Comparison of ENCODE assay signal across 7 mouse cellular contexts in genomic region chr7:30231328-30231668, GRCm38 (mm10). TPM values are rescaled to one million over a fixed set of nuclear protein-coding genes. Genes with fewer than 3 reads are reported as not detected.
DNase-seq lines count a peak whose midpoint lies in the region; ATAC-seq and TF ChIP-seq lines count a peak whose summit lies in the region.

No protein-coding gene starts in this region.

- H3K4me1 ChIP-seq in lung, postnatal 0 days (ENCODE audit: insufficient read depth, low read depth, low read length), result peaks cover 5% of the 10 kb centered on the region; the same call in 1 of the 2 replicates
- H3K4me1 ChIP-seq in forebrain, embryonic 11.5 days (replicated peaks; ENCODE audit: control insufficient read depth, insufficient read depth, low read length), result peaks cover 5% of the 10 kb centered on the region
- H3K4me1 ChIP-seq in limb, embryonic 13.5 days, result peaks cover 18% of the 10 kb centered on the region
- H3K4me1 ChIP-seq in stomach, embryonic 15.5 days, result peaks cover 16% of the 10 kb centered on the region

- peaks cover 2% of the 10 kb centered on the region; the same call in 1 of the 2 replicates for H3K36me3 ChIP-seq in lung, postnatal 0 days (ENCODE audit: insufficient read depth, low read length)
- H3K36me3 ChIP-seq in forebrain, embryonic 11.5 days (ENCODE audit: control insufficient read depth, insufficient read depth, low read length), result peaks cover 2% of the 10 kb centered on the region; the same call in 1 of the 2 replicates
- H3K36me3 ChIP-seq in limb, embryonic 13.5 days, result peaks cover 56% of the 10 kb centered on the region
- peaks cover 14% of the 10 kb centered on the region for H3K36me3 ChIP-seq in stomach, embryonic 15.5 days

- WGBS in lung, postnatal 0 days, result 0% methylated on average over 16 of the region's 16 CpGs
- WGBS in forebrain, embryonic 11.5 days, result under 1% methylated on average over 16 of the region's 16 CpGs
- under 1% methylated on average over 16 of the region's 16 CpGs for WGBS in limb, embryonic 13.5 days
- WGBS in stomach, embryonic 15.5 days, result 1% methylated on average over 16 of the region's 16 CpGs

- peak overlapping the region; percentile 78 for H3K4me2 ChIP-seq in lung, postnatal 0 days (replicated peaks; ENCODE audit: low read depth, low read length)
- H3K4me2 ChIP-seq in forebrain, embryonic 11.5 days (ENCODE audit: low read depth, low read length, severe bottlenecking), result peak overlapping the region; percentile 86
- peak overlapping the region; percentile 78 for H3K4me2 ChIP-seq in limb, embryonic 13.5 days (replicated peaks)
- H3K4me2 ChIP-seq in stomach, embryonic 15.5 days, result peak overlapping the region; percentile 81

- H3K4me3 ChIP-seq in lung, postnatal 0 days (ENCODE audit: low read depth, low read length), result peak overlapping the region; percentile 67
- peak overlapping the region; percentile 79 for H3K4me3 ChIP-seq in forebrain, embryonic 11.5 days (ENCODE audit: low read depth, low read length)
- peak overlapping the region; percentile 80 for H3K4me3 ChIP-seq in limb, embryonic 13.5 days
- peak overlapping the region; percentile 55 for H3K4me3 ChIP-seq in stomach, embryonic 15.5 days (replicated peaks)

- peak overlapping the region; percentile 51 for H3K9ac ChIP-seq in lung, postnatal 0 days (replicated peaks; ENCODE audit: low read depth)
- H3K9ac ChIP-seq in forebrain, embryonic 11.5 days (ENCODE audit: low read length), result peak overlapping the region; percentile 78
- H3K9ac ChIP-seq in limb, embryonic 13.5 days, result peak overlapping the region; percentile 72
- peak overlapping the region; percentile 37 for H3K9ac ChIP-seq in stomach, embryonic 15.5 days

- TF ChIP-seq EP300 in lung, postnatal 0 days (IDR thresholded peaks at IDR 0.05), result no peak

- DNase-seq in lung, postnatal 0 days (ENCODE audit: low spot score), result peak; percentile 31
- no peak for DNase-seq in lung, postnatal 14 days
- DNase-seq in forebrain, embryonic 11.5 days (ENCODE audit: low spot score), result no peak
- DNase-seq in cerebellum, postnatal 36 days, result no peak
- no peak for DNase-seq in left cerebral cortex, adult 11 months (ENCODE audit: low spot score)

- no peak for ATAC-seq in lung, postnatal 0 days
- peak; percentile 57 for ATAC-seq in forebrain, embryonic 11.5 days (replicated peaks; ENCODE audit: low FRiP score)
- peak; percentile 37; the same call in 1 of the 2 replicates for ATAC-seq in limb, embryonic 13.5 days (ENCODE audit: low FRiP score, low read depth)
- no peak; the same call in none of the 2 replicates for ATAC-seq in stomach, embryonic 15.5 days (ENCODE audit: insufficient read depth, low FRiP score, low read depth)

- TF ChIP-seq CTCF in lung, postnatal 0 days (IDR thresholded peaks at IDR 0.05), result no peak

- no peak overlapping the region for H3K27ac ChIP-seq in lung, postnatal 0 days (ENCODE audit: low read length)
- H3K27ac ChIP-seq in forebrain, embryonic 11.5 days (ENCODE audit: low read depth, low read length), result peak overlapping the region; percentile 96
- H3K27ac ChIP-seq in limb, embryonic 13.5 days, result peak overlapping the region; percentile 44; the same call in 1 of the 2 replicates
- peak overlapping the region; percentile 7; the same call in 1 of the 2 replicates for H3K27ac ChIP-seq in stomach, embryonic 15.5 days

- H3K9me3 ChIP-seq in lung, postnatal 0 days (ENCODE audit: low read length), result no peaks in the 10 kb centered on the region
- H3K9me3 ChIP-seq in forebrain, embryonic 11.5 days (ENCODE audit: control insufficient read depth, low read length), result no peaks in the 10 kb centered on the region
- no peaks in the 10 kb centered on the region for H3K9me3 ChIP-seq in limb, embryonic 13.5 days
- no peaks in the 10 kb centered on the region for H3K9me3 ChIP-seq in stomach, embryonic 15.5 days

- H3K27me3 ChIP-seq in lung, postnatal 0 days (replicated peaks; ENCODE audit: insufficient read depth, low read length), result no peaks in the 10 kb centered on the region
- no peaks in the 10 kb centered on the region for H3K27me3 ChIP-seq in forebrain, embryonic 11.5 days (ENCODE audit: control insufficient read depth, insufficient read depth, low read length)
- H3K27me3 ChIP-seq in limb, embryonic 13.5 days, result no peaks in the 10 kb centered on the region
- no peaks in the 10 kb centered on the region for H3K27me3 ChIP-seq in stomach, embryonic 15.5 days (replicated peaks)

RNA-seq across cellular contexts. Expression of gene Polr2i, which starts 0.5 kb away (rescaled TPM):
- polyA plus RNA-seq in lung, postnatal 0 days (2015; fragmentation: Nextera tagmentation; extraction: Ambion mirVana), result 122 and 144 TPM in 2 replicates
- 166 and 167 TPM in 2 replicates for polyA plus RNA-seq in forebrain, embryonic 11.5 days (2014; fragmentation: Nextera tagmentation; extraction: Ambion mirVana)
- 171 and 184 TPM in 2 replicates for polyA plus RNA-seq in limb, embryonic 13.5 days (2015; fragmentation: Nextera tagmentation; extraction: Ambion mirVana)
- 129 and 139 TPM in 2 replicates for polyA plus RNA-seq in stomach, embryonic 15.5 days (2015; fragmentation: Nextera tagmentation; extraction: Ambion mirVana)

RNA-seq across cellular contexts. Expression of gene Tbcb, which starts 0.8 kb away (rescaled TPM):
- 142 and 143 TPM in 2 replicates for polyA plus RNA-seq in lung, postnatal 0 days (2015; fragmentation: Nextera tagmentation; extraction: Ambion mirVana)
- 235 and 270 TPM in 2 replicates for polyA plus RNA-seq in forebrain, embryonic 11.5 days (2014; fragmentation: Nextera tagmentation; extraction: Ambion mirVana)
- 219 and 220 TPM in 2 replicates for polyA plus RNA-seq in limb, embryonic 13.5 days (2015; fragmentation: Nextera tagmentation; extraction: Ambion mirVana)
- 138 and 158 TPM in 2 replicates for polyA plus RNA-seq in stomach, embryonic 15.5 days (2015; fragmentation: Nextera tagmentation; extraction: Ambion mirVana)

RNA-seq across cellular contexts. Expression of gene Ovol3, which starts 4.2 kb away (rescaled TPM):
- 0.27 TPM in 1 of 2 replicates, not detected in the other for polyA plus RNA-seq in lung, postnatal 0 days (2015; fragmentation: Nextera tagmentation; extraction: Ambion mirVana)
- not detected in 2 replicates for polyA plus RNA-seq in forebrain, embryonic 11.5 days (2014; fragmentation: Nextera tagmentation; extraction: Ambion mirVana)
- 0.28 TPM in 1 of 2 replicates, not detected in the other for polyA plus RNA-seq in limb, embryonic 13.5 days (2015; fragmentation: Nextera tagmentation; extraction: Ambion mirVana)
- polyA plus RNA-seq in stomach, embryonic 15.5 days (2015; fragmentation: Nextera tagmentation; extraction: Ambion mirVana), result not detected in 2 replicates

RNA-seq across cellular contexts. Expression of gene Capns1, which starts 32.7 kb away (rescaled TPM):
- 118 and 120 TPM in 2 replicates for polyA plus RNA-seq in lung, postnatal 0 days (2015; fragmentation: Nextera tagmentation; extraction: Ambion mirVana)
- polyA plus RNA-seq in forebrain, embryonic 11.5 days (2014; fragmentation: Nextera tagmentation; extraction: Ambion mirVana), result 39.7 and 47.7 TPM in 2 replicates
- polyA plus RNA-seq in limb, embryonic 13.5 days (2015; fragmentation: Nextera tagmentation; extraction: Ambion mirVana), result 94.9 and 100 TPM in 2 replicates
- polyA plus RNA-seq in stomach, embryonic 15.5 days (2015; fragmentation: Nextera tagmentation; extraction: Ambion mirVana), result 106 and 111 TPM in 2 replicates

RNA-seq across cellular contexts. Expression of gene Cox7a1, which starts 47.4 kb away (rescaled TPM):
- polyA plus RNA-seq in lung, postnatal 0 days (2015; fragmentation: Nextera tagmentation; extraction: Ambion mirVana), result 18.7 and 18.8 TPM in 2 replicates
- polyA plus RNA-seq in forebrain, embryonic 11.5 days (2014; fragmentation: Nextera tagmentation; extraction: Ambion mirVana), result 3.5 and 3.9 TPM in 2 replicates
- 1.8 and 2.4 TPM in 2 replicates for polyA plus RNA-seq in limb, embryonic 13.5 days (2015; fragmentation: Nextera tagmentation; extraction: Ambion mirVana)
- polyA plus RNA-seq in stomach, embryonic 15.5 days (2015; fragmentation: Nextera tagmentation; extraction: Ambion mirVana), result 13.8 and 22.0 TPM in 2 replicates

Comparison
In these comparisons a context has a peak if more than half of its experiments do, and no peak if none do; other contexts are left out.
1. ATAC-seq: peak in forebrain, embryonic 11.5 days (single experiment) and limb, embryonic 13.5 days (single experiment); none in lung, postnatal 0 days (single experiment) and stomach, embryonic 15.5 days (single experiment).
2. Peak in every context shown above with its lines, with median percentiles within 50 percentile points of each other: H3K4me2 ChIP-seq, H3K4me3 ChIP-seq and H3K9ac ChIP-seq.